Mouse (Mus musculus) frontal cortex, postnatal 14 days (tissue): Measurements from ENCODE around the gene Gm21970.
A peak's percentile ranks its signal among the peaks of the same experiment; 100 is the strongest.

ENCODE experiments used
- DNase-seq, 2 experiments: peaks; one replicate each; pipeline ENCODE4 v3.0.0; 2022; ENCODE audit warnings: low spot score in 2 of 2

Gene Gm21970

DNA sequence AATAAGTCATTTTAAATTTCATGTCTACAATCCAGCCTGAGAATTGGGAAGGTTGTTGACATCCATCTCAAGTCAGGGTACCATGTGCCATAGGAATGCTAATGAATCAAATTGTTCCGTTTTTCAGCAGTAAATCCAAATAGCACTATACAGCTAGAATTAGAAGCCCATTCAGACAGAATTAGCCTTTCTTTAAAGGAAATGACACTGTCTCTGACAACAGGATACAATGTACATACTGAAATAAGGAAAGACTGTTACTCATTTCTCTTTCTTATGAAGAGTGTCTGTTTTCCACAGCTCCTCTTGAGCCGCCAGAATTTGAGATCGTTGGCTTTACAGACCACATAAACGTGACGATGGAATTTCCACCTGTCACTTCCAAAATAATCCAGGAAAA, at the start of gene Gm21970:
Gm21970 (plus strand) TSS at position 301 of the 400 bp plus-strand sequence.
- DNase-seq = no peak

DNA sequence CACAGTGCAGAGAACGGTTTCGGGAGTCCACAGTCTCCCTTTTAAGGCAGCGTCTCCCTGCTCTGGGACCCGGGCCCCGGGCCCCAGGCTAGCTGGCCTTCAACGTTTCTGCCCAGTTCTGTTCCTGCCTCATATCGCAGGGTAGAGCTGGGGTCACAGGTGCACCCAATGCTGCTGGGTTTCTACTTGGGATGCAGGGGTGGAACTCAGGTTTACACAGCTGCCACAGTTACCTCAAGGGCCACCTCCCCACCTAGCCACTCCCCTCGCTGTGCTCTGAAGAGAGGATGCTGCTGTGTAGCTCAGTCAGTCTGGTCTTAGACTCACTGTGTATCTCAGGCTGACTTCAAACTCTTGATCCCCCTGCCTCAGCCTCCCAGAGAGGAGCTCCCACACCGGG, 45.0 kb upstream of the Gm21970 start:
- no peak for DNase-seq

DNA sequence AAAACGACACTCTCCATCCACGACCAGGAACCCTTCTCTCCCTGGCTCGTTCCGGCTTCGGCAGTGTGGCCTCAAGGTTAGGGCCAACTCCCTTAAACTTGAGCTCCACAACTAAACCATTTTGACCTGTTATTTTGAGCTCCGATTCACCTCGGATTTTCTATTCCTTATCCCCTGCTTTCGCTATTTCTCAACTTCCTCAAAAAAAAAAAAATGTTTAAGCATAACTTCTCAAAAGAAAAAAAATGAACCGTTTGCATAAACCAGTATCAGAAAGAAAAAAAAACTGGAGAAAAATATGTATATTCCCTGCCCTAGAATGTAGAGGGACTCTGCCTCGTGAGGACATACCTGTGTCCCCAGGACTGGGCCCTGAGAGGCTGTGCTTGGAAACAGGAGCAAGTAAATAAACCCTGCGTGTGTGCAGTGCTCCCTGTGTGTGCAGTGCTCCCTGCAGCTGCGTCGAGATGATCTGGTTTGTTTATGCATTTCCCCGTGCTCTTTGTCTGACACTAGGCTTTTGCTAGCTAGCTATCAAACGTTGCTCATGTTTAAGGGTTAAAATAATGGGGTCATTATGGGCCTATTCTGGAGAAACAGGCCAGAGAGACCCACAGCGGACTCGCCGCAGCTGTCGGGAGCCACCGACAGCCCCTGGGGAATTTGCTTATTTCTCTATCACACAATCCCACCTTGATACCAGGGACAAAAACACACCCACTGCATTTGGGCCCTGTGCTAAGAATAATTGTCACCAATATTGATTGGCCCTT, 43.8 kb upstream of the Gm21970 start:
- no peak for DNase-seq

DNA sequence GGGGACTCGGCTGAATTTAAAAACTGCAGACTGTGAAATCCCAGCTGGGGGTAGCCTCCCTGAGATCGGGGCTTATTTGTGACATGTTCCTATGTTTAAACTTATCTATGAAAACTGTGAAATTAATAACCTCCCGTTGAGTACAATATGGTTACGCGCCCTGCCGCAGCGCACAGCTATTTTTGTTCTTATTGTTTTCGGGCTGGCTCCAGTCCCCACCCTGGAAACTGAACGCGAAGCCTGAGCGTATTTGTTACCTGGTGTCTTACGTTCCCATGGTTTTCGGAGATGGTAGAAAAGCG, 43.3 kb upstream of the Gm21970 start:
- DNase-seq = no peak

DNA sequence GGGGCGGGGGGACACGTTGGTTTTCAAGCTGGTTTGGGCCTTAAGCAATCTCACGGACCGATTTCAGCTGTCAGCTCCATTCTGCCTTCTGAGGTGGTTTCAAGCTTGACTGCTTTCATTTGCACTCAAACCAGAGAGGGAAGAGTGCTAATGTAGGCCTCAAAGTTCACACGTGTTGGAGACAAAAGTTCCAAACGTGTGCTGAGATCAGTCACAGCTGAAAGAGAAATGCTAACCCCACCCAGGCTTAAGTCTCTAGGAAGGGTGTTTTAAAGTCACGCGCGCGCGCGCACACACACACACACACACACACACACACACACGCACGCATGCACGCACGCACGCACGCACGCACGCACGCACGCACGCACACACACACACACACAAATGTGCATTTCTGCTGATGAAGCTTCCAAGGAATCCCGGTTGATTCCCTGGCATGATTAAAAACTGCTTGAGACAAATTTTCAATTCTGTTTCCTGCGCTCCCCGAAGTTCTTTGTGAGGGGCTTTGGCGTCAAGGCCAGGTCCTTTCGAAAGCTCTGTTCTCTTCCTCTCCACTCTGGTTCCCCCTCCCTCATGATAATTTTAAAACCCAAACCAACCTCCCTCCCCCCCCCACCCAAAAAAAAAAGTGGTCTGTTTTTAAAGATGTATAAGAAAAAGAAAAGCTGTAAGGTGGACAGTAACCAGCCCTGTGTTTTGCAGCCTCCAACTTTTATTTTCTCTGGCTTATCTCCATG, 42.8 kb upstream of the Gm21970 start:
- no peak for DNase-seq

DNA sequence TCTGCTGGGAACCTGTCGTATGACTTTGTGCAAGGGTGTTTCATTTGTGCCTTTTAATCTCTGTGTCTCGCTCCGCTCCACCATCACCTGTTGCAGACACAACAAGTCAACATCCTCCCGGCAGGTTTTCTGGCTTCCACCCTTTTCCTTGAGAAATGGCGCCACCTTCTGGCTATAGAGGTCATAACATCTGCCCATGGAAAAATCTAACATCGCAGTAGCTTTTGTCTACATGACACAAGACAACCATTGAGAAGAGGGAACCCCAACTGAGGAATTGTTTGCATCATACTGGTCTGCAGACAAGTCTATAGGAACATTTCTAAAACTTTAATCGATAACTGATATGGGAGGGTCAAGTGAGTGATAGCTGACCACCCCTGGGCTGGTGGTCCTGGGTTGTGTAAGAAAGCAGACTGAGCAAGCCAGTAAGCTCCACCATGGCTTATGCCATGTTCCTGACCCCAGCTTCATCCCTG, 39.4 kb upstream of the Gm21970 start:
- DNase-seq = peak; percentile 65 to 82

DNA sequence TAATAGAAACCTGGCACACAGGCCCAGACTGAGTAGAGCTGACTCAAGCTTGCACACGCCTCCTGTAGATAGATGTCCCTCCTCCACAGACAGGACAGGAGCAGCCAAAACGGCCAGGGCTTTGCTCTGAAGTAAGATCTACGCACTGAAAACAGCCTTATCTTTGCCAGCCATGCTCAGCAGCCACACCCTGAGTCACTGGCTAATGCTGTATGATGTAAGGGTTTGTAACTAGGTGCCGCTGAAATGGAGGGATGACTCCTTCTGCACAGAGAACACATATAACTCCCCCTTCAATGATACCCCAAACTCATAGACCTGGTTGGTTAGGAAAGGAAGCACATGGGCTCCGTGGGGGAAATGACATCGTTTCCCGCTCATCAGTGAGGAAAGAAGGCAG, 38.8 kb upstream of the Gm21970 start:
- DNase-seq = no peak

DNA sequence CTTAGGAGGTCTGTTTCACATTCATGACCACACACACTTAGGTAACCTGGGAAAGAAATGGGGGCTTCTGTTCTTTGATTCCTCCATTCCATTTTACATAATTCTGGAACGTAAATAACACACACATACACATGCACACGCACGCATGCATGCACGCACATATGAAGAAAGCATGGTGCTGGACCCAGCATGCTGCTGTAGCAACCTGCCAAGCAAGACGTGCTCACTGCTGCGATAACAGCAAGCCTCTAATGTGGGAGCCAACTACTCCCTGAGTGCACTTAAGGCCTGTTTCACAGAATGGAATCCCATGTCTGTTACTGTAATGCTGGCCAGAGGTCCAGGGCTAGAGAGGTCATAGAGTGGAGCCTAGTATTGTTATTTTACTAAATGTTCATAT, 38.3 kb upstream of the Gm21970 start:
- DNase-seq = no peak

DNA sequence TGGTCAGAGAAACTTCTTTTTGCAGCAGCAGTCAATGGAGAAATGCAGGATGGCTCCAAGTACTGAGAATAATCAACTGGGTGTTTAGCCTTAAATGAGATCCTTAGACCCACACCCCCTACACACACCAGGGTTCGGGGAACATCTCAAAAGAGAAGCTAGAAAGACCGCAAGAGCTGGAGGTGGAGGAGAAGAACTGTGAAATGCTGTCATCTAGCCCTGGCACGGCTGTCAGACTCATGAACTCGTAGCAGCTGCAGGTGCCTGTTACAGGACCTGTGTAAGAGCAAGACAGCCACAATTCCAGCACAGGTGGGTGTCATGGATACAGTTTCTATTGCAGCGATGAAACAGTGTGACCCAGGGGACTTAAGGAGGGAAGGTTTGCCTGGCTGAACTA, 37.9 kb upstream of the Gm21970 start:
- DNase-seq = no peak

DNA sequence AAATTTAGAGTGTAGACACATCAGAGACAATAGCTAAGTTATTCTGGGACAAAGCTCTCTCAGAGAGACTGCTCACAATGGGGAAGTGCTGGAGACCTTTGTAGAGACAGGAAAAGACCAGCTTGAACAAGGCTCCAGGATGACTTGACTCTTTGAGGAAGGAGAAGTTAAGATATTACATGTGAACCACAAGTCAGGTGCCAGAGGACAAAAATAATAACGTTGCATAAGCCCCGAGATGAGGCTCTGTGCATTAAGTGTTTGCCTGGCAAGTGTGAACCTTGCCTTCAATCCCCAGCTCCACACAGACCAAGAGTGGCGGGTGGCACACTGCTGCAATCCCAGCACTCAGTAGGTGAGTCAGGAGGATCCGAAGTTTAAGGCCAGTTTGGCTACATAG, 36.9 kb upstream of the Gm21970 start:
- DNase-seq = no peak

DNA sequence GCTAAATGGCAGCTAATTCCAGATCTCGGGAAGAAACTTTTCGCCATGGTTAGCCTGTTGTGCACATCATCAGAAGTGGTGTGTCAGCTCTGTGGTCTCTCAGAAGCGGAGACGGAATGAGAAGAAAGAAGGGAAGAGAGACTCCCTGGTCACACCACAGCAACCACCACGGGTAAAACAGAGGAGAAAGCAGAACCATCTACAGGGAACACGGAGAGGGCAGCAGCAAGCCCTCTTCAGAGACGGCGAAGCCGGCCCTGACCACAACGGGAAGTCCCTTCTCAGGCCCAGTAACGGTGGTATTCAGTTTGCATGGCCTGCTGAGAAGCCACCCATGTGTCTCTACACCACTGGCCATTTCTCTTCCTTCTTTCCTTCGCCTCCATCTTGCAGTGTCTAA, 36.4 kb upstream of the Gm21970 start:
- DNase-seq = no peak

DNA sequence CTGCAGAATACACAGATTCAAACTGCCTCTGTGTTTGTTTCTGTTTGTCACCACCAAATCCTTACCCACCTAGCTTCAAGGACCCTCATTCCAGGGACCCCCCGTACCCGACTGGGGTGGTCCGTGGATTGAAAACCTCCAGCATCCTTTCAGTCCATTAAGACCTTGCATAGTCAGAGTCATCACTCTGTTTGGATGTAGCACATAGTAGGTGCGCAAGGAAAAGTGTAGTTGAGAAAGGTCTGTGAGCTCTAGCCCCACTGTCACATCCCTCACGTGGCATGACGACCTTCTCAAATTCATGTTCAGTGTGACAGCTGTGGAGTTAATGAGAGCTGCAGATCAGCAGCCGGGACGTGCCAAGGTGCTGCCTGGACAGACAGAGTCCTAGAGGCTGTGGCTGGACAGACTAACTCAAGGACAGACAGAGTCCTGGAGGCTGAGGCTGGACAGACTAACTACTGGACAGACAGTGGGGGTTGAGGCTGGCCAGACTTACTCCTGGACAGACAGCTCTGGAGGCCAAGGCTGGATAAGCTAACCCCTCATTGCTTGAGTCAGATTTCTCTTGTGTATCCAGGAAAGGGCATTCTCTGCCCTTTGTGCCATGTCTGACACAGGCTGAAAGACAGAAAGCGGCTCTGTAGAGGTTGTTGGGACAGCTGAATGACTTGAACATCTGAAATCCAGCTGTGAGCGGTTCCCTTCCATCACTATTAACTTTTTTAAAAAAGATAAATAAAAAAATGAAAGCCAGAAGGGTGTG, 34.6 kb upstream of the Gm21970 start:
- DNase-seq = no peak

DNA sequence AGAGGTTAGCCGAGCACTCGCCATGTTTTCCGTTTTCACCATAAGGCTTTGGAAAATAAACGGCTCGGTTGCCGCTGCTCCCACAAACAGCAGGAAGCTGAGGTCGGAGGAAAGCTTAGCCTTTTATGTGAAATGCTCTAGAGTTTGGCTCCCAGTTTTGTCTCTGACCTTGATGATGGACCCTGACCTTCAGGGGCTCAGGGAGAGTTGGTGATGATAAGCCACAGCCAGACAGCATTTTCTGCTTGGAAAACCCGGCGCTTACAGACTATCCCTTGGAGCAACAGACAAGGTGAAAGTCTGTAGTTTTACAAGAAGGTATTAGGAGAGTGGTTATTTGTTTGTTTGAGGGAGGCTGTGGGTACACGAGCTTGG, 34.0 kb upstream of the Gm21970 start:
- DNase-seq = no peak

DNA sequence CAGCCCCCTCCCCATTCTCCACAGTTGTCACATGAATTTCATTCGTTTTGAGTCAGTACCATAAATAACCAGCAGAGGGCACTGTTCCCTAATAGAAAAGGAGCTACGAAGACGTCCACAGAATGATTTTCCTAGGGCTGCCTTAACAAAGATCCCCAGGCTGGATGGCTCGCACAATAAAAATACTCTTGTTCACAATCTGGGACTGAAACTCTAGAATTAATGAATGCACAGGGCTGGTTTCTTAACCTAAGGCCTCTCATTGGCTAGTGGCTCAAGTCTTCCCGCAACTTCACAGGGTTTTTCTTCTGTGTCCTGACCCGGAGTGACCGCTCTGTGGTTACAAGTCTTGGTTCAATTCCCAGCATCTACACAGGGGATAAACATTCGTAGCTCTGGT, 33.0 kb upstream of the Gm21970 start:
- no peak for DNase-seq

DNA sequence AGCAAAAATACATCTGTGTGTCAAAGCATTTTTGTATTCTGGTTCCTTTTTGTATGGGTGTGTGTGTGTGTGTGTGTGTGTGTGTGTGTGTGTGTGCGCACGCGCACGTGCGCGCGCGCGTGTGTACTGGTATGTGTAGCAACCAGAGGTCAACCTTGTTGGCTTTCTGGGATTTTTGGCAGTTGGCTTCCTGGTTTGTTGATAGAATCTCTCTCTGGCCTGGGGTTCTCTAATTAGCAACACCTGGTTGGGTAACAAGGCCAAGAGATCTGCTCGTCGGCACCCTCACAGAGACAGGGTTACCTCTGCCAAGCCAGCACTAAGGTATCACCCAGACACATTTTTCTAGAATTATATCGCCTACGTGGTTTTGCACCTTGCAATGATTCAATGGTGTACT, 32.0 kb upstream of the Gm21970 start:
- no peak for DNase-seq

DNA sequence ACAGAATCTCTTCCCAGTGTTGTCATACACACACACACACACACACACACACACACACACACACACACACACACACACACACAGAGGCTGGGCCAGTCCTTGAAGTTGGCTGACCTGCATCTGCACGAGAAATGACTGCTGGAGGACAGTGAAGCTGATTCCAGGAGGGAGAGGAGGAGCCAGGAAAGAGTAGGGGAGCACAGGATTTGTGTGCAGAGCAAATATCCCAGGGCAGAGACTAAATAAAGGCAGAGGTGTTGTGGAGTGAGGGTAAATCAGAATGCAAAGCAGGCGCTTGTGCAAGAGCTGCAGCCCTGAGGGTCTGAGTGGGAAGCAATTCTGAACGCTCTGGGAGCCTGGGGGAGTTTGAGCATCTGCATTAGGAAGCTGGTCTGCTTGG, 31.4 kb upstream of the Gm21970 start:
- no peak for DNase-seq

DNA sequence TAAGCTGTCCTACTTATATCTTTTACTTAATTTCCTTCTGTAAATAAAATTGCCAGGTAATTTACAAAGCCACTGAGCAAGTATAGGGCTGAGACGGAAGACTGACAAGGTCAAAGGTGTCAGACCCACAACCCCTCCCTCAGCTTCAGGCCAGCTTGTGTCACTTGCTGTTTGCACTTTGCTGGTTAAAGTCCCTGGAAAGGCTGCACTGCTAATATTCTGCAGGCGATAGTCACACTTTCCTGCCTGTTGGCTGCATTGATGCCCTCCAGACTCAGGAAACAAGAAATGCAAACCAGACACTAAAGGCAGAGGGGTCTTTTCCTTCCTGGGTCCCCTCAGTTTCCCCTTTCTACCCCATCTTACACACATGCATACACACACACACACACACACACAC, 29.5 kb upstream of the Gm21970 start:
- DNase-seq = no peak

DNA sequence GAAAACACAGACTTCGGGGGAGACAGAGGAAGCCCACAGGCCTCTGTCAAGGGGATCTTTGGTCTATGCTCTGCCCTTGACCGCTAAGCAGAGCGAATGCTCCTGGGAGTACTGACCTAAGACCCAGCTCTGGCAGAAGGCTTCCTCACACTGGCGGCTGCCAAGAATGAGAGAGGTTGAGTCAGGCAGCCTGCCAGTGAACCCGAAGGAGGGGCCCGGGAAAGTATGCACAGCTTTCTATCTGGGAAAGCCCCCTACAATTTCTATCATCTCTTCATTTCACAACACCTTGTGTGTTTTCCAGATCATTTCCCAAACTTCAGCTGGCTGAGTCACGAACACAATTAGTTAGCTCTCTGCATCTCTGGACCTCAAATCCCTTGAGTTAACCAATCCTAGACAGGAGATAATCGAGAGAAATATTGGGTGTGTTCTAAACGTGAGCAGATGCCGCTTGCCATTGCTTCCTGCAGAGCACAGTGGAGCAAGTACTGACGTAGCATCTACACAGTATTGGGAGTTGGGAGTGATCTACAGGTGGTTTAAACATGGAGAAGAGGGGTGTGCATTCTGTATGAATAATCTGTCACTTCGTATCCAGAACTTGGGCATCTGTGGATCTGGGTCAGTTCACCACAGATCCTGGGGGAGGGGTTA, 28.8 kb upstream of the Gm21970 start:
- DNase-seq = no peak

DNA sequence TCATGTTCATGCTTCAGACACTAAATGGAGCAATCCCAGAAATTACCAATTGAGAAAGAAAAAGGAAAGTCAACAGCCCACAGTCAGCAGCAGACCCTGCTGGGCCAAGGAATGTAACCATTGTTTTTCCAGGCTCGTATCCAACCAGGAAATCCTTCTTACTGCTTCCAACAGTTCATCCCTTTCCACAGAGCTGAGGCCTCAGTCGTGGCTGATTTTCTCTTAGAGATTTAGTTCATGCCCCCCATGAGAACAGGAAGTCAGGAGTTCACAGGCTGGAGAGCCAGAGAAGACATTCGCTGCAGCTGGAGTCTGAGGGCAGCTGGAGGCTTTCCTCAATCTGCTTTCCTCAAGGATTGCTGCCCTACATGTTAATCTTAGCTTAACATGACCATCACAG, 28.0 kb upstream of the Gm21970 start:
- DNase-seq = no peak

DNA sequence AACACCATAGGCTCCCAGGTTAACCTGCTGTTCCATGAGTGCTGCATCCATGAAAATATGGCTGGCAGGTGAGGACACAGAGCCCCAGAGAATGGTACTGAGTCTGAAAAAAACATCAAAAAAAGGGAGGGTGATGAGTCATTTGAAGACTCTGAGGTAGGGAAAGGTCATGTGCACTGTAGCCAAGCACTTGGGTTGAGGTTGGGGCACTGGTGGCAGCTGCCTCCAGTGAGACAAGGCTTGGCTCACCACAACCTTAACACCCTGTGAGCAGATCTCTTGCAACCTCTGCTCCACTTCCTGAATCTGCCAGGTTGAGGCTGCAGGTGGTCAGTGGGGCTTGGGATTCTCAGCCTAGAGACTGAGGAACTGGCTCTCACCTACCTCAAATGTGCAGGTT, 25.0 kb upstream of the Gm21970 start:
- DNase-seq = no peak

DNA sequence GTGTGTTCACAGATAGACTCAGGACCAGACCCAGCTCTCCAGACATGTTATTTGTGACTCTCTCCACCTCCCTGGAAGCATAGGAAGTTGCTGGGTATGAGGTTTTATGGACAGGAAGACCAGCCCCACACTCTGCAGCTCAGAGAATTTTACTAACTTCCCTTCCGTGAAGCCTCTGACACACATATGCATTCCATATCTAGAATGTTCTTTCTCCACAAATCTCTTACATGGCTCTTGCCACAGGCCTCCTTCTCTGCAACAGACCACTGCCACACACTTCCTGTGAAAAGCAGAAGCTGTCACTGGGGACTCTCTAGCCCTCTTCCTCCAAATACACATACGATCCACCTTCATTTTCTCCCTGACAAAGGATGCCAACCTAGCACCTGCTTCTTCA, 24.5 kb upstream of the Gm21970 start:
- no peak for DNase-seq
